Comparison of ENCODE assay signal across 24 mouse cellular contexts in genomic region chr2:167303806-167304205, GRCm38 (mm10). TPM values are rescaled to one million over a fixed set of nuclear protein-coding genes. Genes with fewer than 3 reads are reported as not detected.
DNase-seq lines count a peak whose midpoint lies in the region; ATAC-seq lines count a peak whose summit lies in the region.
"Had no signal": no experiment of that assay in that cellular context is flagged by ENCODE, and none has a peak within 500 bp of the region (broad histone marks: within the 10 kb centered on the region; RNA-seq: fewer than 3 reads in every experiment).

No protein-coding gene starts in this region.

- H3K36me3 ChIP-seq in midbrain, embryonic 11.5 days (ENCODE audit: control insufficient read depth, insufficient read depth, low read length) = peaks cover 5% of the 10 kb centered on the region; the same call in 1 of the 2 replicates
- peaks cover 9% of the 10 kb centered on the region; the same call in 1 of the 2 replicates for H3K36me3 ChIP-seq in midbrain, embryonic 15.5 days (replicated peaks)

- peaks cover 4% of the 10 kb centered on the region for H3K4me1 ChIP-seq in midbrain, embryonic 11.5 days (ENCODE audit: control insufficient read depth, insufficient read depth, low read length)
- H3K4me1 ChIP-seq in midbrain, embryonic 15.5 days = no peaks in the 10 kb centered on the region

- no peak overlapping the region for H3K27ac ChIP-seq in midbrain, embryonic 11.5 days (ENCODE audit: low read depth, low read length)
- no peak overlapping the region for H3K27ac ChIP-seq in midbrain, embryonic 15.5 days
- H3K27ac ChIP-seq: hindbrain, embryonic 13.5 days; kidney, postnatal 0 days; limb, embryonic 10.5 days; limb, embryonic 15.5 days; liver, embryonic 14.5 days; neural tube, embryonic 13.5 days had no signal

- H3K9ac ChIP-seq in midbrain, embryonic 11.5 days (ENCODE audit: low read length) = no peak overlapping the region
- H3K9ac ChIP-seq in midbrain, embryonic 15.5 days = no peak overlapping the region
- H3K9ac ChIP-seq: heart, embryonic 12.5 days; hindbrain, embryonic 13.5 days; limb, embryonic 15.5 days; liver, embryonic 14.5 days; neural tube, embryonic 13.5 days had no signal

- H3K9me3 ChIP-seq in midbrain, embryonic 11.5 days (ENCODE audit: control insufficient read depth, low read length) = no peaks in the 10 kb centered on the region
- H3K9me3 ChIP-seq in midbrain, embryonic 15.5 days = no peaks in the 10 kb centered on the region
- H3K9me3 ChIP-seq: heart, embryonic 12.5 days; hindbrain, embryonic 13.5 days; limb, embryonic 10.5 days; limb, embryonic 15.5 days; midbrain, embryonic 10.5 days; neural tube, embryonic 13.5 days had no signal

- no peak overlapping the region for H3K4me3 ChIP-seq in midbrain, embryonic 11.5 days (ENCODE audit: low read depth, low read length)
- no peak overlapping the region for H3K4me3 ChIP-seq in midbrain, embryonic 15.5 days
- H3K4me3 ChIP-seq: erythroblast, embryonic 14.5 days; heart, embryonic 12.5 days; hindbrain, embryonic 13.5 days; limb, embryonic 10.5 days; limb, embryonic 15.5 days; midbrain, embryonic 10.5 days; neural tube, embryonic 13.5 days had no signal

- H3K27me3 ChIP-seq in midbrain, embryonic 11.5 days (ENCODE audit: control insufficient read depth, insufficient read depth, low read length) = no peaks in the 10 kb centered on the region
- no peaks in the 10 kb centered on the region for H3K27me3 ChIP-seq in midbrain, embryonic 15.5 days (replicated peaks)
- H3K27me3 ChIP-seq: heart, embryonic 12.5 days; hindbrain, embryonic 13.5 days; limb, embryonic 15.5 days; neural tube, embryonic 13.5 days had no signal

- no peak for ATAC-seq in midbrain, embryonic 11.5 days (ENCODE audit: low FRiP score)
- ATAC-seq in midbrain, embryonic 15.5 days (replicated peaks) = no peak
- ATAC-seq: CD4-positive, CD25-positive, alpha-beta regulatory T cell, adult 4 months; forebrain, embryonic 16.5 days; intestine, embryonic 16.5 days had no signal

- WGBS in midbrain, embryonic 11.5 days = 92% methylated on average over 6 of the region's 6 CpGs
- 91% methylated on average over 6 of the region's 6 CpGs for WGBS in midbrain, embryonic 15.5 days

- H3K4me2 ChIP-seq in midbrain, embryonic 11.5 days = no peak overlapping the region
- no peak overlapping the region for H3K4me2 ChIP-seq in midbrain, embryonic 15.5 days
- H3K4me2 ChIP-seq: heart, embryonic 12.5 days; hindbrain, embryonic 13.5 days; limb, embryonic 15.5 days; neural tube, embryonic 13.5 days had no signal

- DNase-seq in adrenal gland, postnatal 10 days = peak; percentile 2
- no peak for DNase-seq in adrenal gland, postnatal 25 days
- DNase-seq in frontal cortex, postnatal 14 days (ENCODE audit: low spot score in 2 of 2) = peak; percentile 0 to 1
- no peak for DNase-seq in frontal cortex, postnatal 25 days (ENCODE audit: low spot score in 2 of 2)
- peak; percentile 54 for DNase-seq in midbrain, embryonic 11.5 days (ENCODE audit: low spot score, missing footprints)
- DNase-seq in testis, postnatal 14 days (ENCODE audit: low spot score) = peak; percentile 1
- DNase-seq: heart, adult 18-20 months; kidney, postnatal 4 days; lung, adult 2 months; lung, postnatal 14 days; right cerebral cortex, postnatal 4 days had no signal

RNA-seq across cellular contexts. Expression of gene B4galt5, which starts 45.2 kb away (rescaled TPM):
- 10 to 100 TPM; 55.5 to 76.9 TPM for total RNA-seq in adrenal gland, postnatal 10 days (2021)
- total RNA-seq in adrenal gland, postnatal 25 days (2021) = 72.9 and 78.8 TPM in 2 replicates
- 15.0 and 19.8 TPM in 2 replicates for polyA plus RNA-seq in midbrain, embryonic 11.5 days (2014; fragmentation: Nextera tagmentation; extraction: Ambion mirVana)
- 28.3 and 31.8 TPM in 2 replicates for polyA plus RNA-seq in midbrain, embryonic 15.5 days (2015; fragmentation: Nextera tagmentation; extraction: Ambion mirVana)

Comparison
In these comparisons a context has a peak if more than half of its experiments do, and no peak if none do; other contexts are left out.
1. DNase-seq: peak in adrenal gland, postnatal 10 days (single experiment), frontal cortex, postnatal 14 days (2 of 2), midbrain, embryonic 11.5 days (single experiment) and testis, postnatal 14 days (single experiment); none in adrenal gland, postnatal 25 days (single experiment) and frontal cortex, postnatal 25 days (0 of 2).